Mouse (Mus musculus) lung, adult 18-20 months (tissue): ENCODE results near the gene Setd2.

Experiments used
- DNase-seq, 2 experiments: peaks; one replicate each; pipeline ENCODE4 v3.0.0; 2022; ENCODE audit warnings: mixed read lengths in 2 of 2

Setd2 gene

GRCm38 (mm10) chr9:110654726-110655650 is 122.6 kb downstream of the Setd2 start:
- no peak for DNase-seq

GRCm38 (mm10) chr9:110655651-110656007 is 123.2 kb downstream of the Setd2 start:
- DNase-seq, result no peak

- peak; percentile 96 to 97 for DNase-seq
Measured at GRCm38 (mm10) chr9:110656249-110657221, 124.1 kb downstream of the Setd2 start, which contains the start of gene Ccdc12. Gene Ccdc12, plus strand, starts transcription at chr9:110656503.

GRCm38 (mm10) chr9:110657474-110658078 is 125.2 kb downstream of the Setd2 start:
- DNase-seq, result peak; percentile 60 to 66

GRCm38 (mm10) chr9:110659521-110659920 is 127.1 kb downstream of the Setd2 start:
- no peak for DNase-seq

- DNase-seq, result no peak
Measured at GRCm38 (mm10) chr9:110660208-110660607, 127.8 kb downstream of the Setd2 start.

- DNase-seq, result no peak
Measured at GRCm38 (mm10) chr9:110660856-110661612, 128.6 kb downstream of the Setd2 start.

- no peak for DNase-seq
Measured at GRCm38 (mm10) chr9:110662844-110663243, 130.4 kb downstream of the Setd2 start.

GRCm38 (mm10) chr9:110665912-110666311 is 133.5 kb downstream of the Setd2 start:
- DNase-seq, result peak; percentile 66 to 74

- DNase-seq, result no peak
Measured at GRCm38 (mm10) chr9:110666374-110666773, 134.0 kb downstream of the Setd2 start.

- no peak for DNase-seq
Measured at GRCm38 (mm10) chr9:110667219-110667836, 134.9 kb downstream of the Setd2 start.
